Mouse (Mus musculus) cerebellum, postnatal 10 days (tissue): ENCODE data around the gene Tnrc18.

Experiments used
- DNase-seq, 2 experiments: peaks; one replicate each; pipeline ENCODE4 v3.0.0; 2021; ENCODE audit warnings: mixed read lengths in 2 of 2

The Tnrc18 gene

GRCm38 (mm10) chr5:142716056-142716455 lies 101.4 kb downstream of the Tnrc18 start:
- peak; percentile 52 to 64 for DNase-seq

- DNase-seq = no peak
Measured at GRCm38 (mm10) chr5:142715059-142715458, 102.4 kb downstream of the Tnrc18 start.

GRCm38 (mm10) chr5:142713966-142714365 lies 103.5 kb downstream of the Tnrc18 start:
- DNase-seq = no peak

GRCm38 (mm10) chr5:142712373-142712772 lies 105.1 kb downstream of the Tnrc18 start:
- DNase-seq = no peak

- DNase-seq = no peak
Measured at GRCm38 (mm10) chr5:142709436-142709835, 108.0 kb downstream of the Tnrc18 start.

GRCm38 (mm10) chr5:142707709-142708108 lies 109.8 kb downstream of the Tnrc18 start:
- no peak for DNase-seq

GRCm38 (mm10) chr5:142703569-142703968 lies 113.9 kb downstream of the Tnrc18 start:
- peak; percentile 91 to 93 for DNase-seq

GRCm38 (mm10) chr5:142702511-142703138 lies 114.8 kb downstream of the Tnrc18 start:
- DNase-seq = peak in 1 of 2 experiments; percentile 55

GRCm38 (mm10) chr5:142701651-142702510 lies 115.6 kb downstream of the Tnrc18 start:
- peak; percentile 89 to 90 for DNase-seq

GRCm38 (mm10) chr5:142700842-142701589 lies 116.4 kb downstream of the Tnrc18 start:
- DNase-seq = peak in 1 of 2 experiments; percentile 62

- no peak for DNase-seq
Measured at GRCm38 (mm10) chr5:142697742-142698141, 119.7 kb downstream of the Tnrc18 start.

- DNase-seq = no peak
Measured at GRCm38 (mm10) chr5:142696865-142697264, 120.6 kb downstream of the Tnrc18 start.

GRCm38 (mm10) chr5:142696258-142696657 lies 121.2 kb downstream of the Tnrc18 start:
- peak in 1 of 2 experiments; percentile 50 for DNase-seq

GRCm38 (mm10) chr5:142694627-142695340 lies 122.7 kb downstream of the Tnrc18 start:
- DNase-seq = peak; percentile 34 to 41

- DNase-seq = peak; percentile 78 to 80
Measured at GRCm38 (mm10) chr5:142693738-142694430, 123.6 kb downstream of the Tnrc18 start.

GRCm38 (mm10) chr5:142692971-142693737 lies 124.3 kb downstream of the Tnrc18 start:
- peak in 1 of 2 experiments; percentile 64 for DNase-seq

- DNase-seq = peak; percentile 79 to 81
Measured at GRCm38 (mm10) chr5:142692248-142692647, 125.2 kb downstream of the Tnrc18 start, which contains the start of gene Slc29a4. TSS of gene Slc29a4 (plus strand) at chr5:142692512.

GRCm38 (mm10) chr5:142690343-142690742 lies 127.1 kb downstream of the Tnrc18 start:
- no peak for DNase-seq

- DNase-seq = peak in 1 of 2 experiments; percentile 41
Measured at GRCm38 (mm10) chr5:142688866-142689265, 128.6 kb downstream of the Tnrc18 start.

GRCm38 (mm10) chr5:142682529-142682928 lies 134.9 kb downstream of the Tnrc18 start:
- no peak for DNase-seq

- DNase-seq = no peak
Measured at GRCm38 (mm10) chr5:142681911-142682310, 135.6 kb downstream of the Tnrc18 start.
